Mouse (Mus musculus): ENCODE results near the gene Hhat.

GRCm38 (mm10) chr1:192806168-192807157 lies 35.4 kb upstream of the Hhat start:
- no peak for TF ChIP-seq CTCF (IDR thresholded peaks at IDR 0.05; ENCODE audit: low read depth)
- no peak for TF ChIP-seq EP300 (IDR thresholded peaks at IDR 0.05; ENCODE audit: low read depth)

All from heart, postnatal 0 days (tissue).